Mouse (Mus musculus) midbrain, postnatal 0 days (tissue): ENCODE measurements around the gene Sgo2a. TPM values are rescaled to one million over a fixed set of nuclear protein-coding genes. Genes with fewer than 3 reads are reported as not detected.

Experiments used
- ATAC-seq: fragments of 200-750 bp; cut with Nextera tagmentation; 2 replicates; pipeline ENCODE4 v1.8.0; 2017; ENCODE audit warnings: moderate number of reproducible peaks, mild to moderate bottlenecking, moderate TSS enrichment, moderate library complexity; ENCODE audit not compliant: low FRiP score
- DNase-seq: peaks from one replicate; pipeline ENCODE4 v3.0.0-alpha.2; 2015; ENCODE audit warnings: low spot score
- H3K27ac ChIP-seq: fragments of 300-500 bp; sonication (generic); 2 replicates; pipeline ENCODE4 v1.5.1; 2014; ENCODE audit warnings: low read depth, mild to moderate bottlenecking, low read length, mixed read lengths
- H3K27me3 ChIP-seq: fragments of 300-500 bp; sonication (generic); 2 replicates; pipeline ENCODE4 v1.6.1; 2014; ENCODE audit warnings: low read length, control low read depth, mixed read lengths; ENCODE audit not compliant: insufficient read depth
- H3K36me3 ChIP-seq: fragments of 300-500 bp; sonication (generic); 2 replicates; pipeline ENCODE4 v1.6.1; 2014; ENCODE audit warnings: low read length, control low read depth, mixed read lengths; ENCODE audit not compliant: insufficient read depth
- H3K4me1 ChIP-seq: fragments of 300-500 bp; sonication (generic); 2 replicates; pipeline ENCODE4 v1.6.1; 2014; ENCODE audit warnings: mild to moderate bottlenecking, control low read depth, antibody characterized with exemption, low read length, mixed read lengths; ENCODE audit not compliant: insufficient read depth
- H3K4me2 ChIP-seq: fragments of 300-500 bp; sonication (generic); 2 replicates; pipeline ENCODE4 v1.6.1; 2014; ENCODE audit warnings: low read depth, mild to moderate bottlenecking, low read length, mixed read lengths; ENCODE audit not compliant: poor library complexity, severe bottlenecking
- H3K4me3 ChIP-seq: fragments of 300-500 bp; sonication (generic); 2 replicates; pipeline ENCODE4 v1.5.1; 2014; ENCODE audit warnings: low read depth, mild to moderate bottlenecking, low read length, moderate library complexity
- H3K9ac ChIP-seq: fragments of 300-500 bp; sonication (generic); replicated peaks from 2 replicates; pipeline ENCODE4 v1.6.1; 2014; ENCODE audit warnings: mild to moderate bottlenecking, low read length, moderate library complexity, mixed read lengths; ENCODE audit not compliant: poor library complexity, severe bottlenecking
- H3K9me3 ChIP-seq: fragments of 300-500 bp; sonication (generic); 2 replicates; pipeline ENCODE4 v1.6.1; 2016; ENCODE audit warnings: low read length, control low read depth
- CTCF ChIP-seq: IDR thresholded peaks from 2 replicates; pipeline ENCODE4 v1.5.1; 2016; ENCODE audit warnings: antibody characterized with exemption, mild to moderate bottlenecking
- WGBS: fragments of 180-500 bp; shearing (Covaris S2); extraction: QIAGEN DNeasy Blood & Tissue Kit; methylation state at CpG from one replicate; pipeline ENCODE4 v1.1.7; 2014; 5-methylcytosine and 5-hydroxymethylcytosine counted together
- polyA plus RNA-seq: library from polyadenylated mRNA; unstranded; fragments of >200 nt; fragmentation: Nextera tagmentation; extraction: Ambion mirVana; gene quantifications from 2 replicates; pipeline ENCODE4 v1.2.1, GENCODE M21; 2015
- total RNA-seq: library from RNA; depleted of rRNA; stranded (reverse); fragments of >200 nt; gene quantifications from 2 replicates; pipeline ENCODE4 v1.2.3, GENCODE M21; 2014; rRNA removed

Sgo2a gene
- total and polyA plus RNA-seq, 2 experiments from 2014 or later, result 1.4 to 3.1 TPM

GRCm38 (mm10) chr1:58071006-58071405, 75.2 kb downstream of the Sgo2a start:
- WGBS, result 83% methylated on average over 9 of the region's 9 CpGs

GRCm38 (mm10) chr1:58071509-58071908, 75.7 kb downstream of the Sgo2a start:
- no peaks in the 10 kb centered on the region for H3K4me1 ChIP-seq
- no peak for ATAC-seq
- 90% methylated on average over 1 of the region's 1 CpGs for WGBS

More at GRCm38 (mm10) chr1:58071006-58071405, 75.2 kb downstream of the Sgo2a start:
- Histone ChIP-seq H3K27ac (no peak overlapping the region), H3K4me2 (no peak overlapping the region), H3K9me3 (no peaks in the 10 kb centered on the region), H3K36me3 (no peaks in the 10 kb centered on the region), H3K4me3 (no peak overlapping the region), H3K4me1 (no peaks in the 10 kb centered on the region), H3K27me3 (no peaks in the 10 kb centered on the region), H3K9ac (no peak overlapping the region)
- TF ChIP-seq CTCF, result no peak
- no peak for ATAC-seq
- no peak for DNase-seq

GRCm38 (mm10) chr1:58072416-58072815, 76.6 kb downstream of the Sgo2a start:
- no peak for ATAC-seq

More at GRCm38 (mm10) chr1:58071509-58071908, 75.7 kb downstream of the Sgo2a start:
- H3K27ac ChIP-seq, result no peak overlapping the region
- H3K4me3 ChIP-seq, result no peak overlapping the region
- no peak for TF ChIP-seq CTCF
- H3K4me2 ChIP-seq, result no peak overlapping the region
- no peaks in the 10 kb centered on the region for H3K9me3 ChIP-seq
- DNase-seq, result no peak
- H3K27me3 ChIP-seq, result no peaks in the 10 kb centered on the region
- no peak overlapping the region for H3K9ac ChIP-seq
- no peaks in the 10 kb centered on the region for H3K36me3 ChIP-seq

GRCm38 (mm10) chr1:58072991-58073730, 77.4 kb downstream of the Sgo2a start:
- Histone ChIP-seq H3K4me1 (no peaks in the 10 kb centered on the region), H3K9ac (no peak overlapping the region), H3K36me3 (no peaks in the 10 kb centered on the region), H3K27me3 (no peaks in the 10 kb centered on the region), H3K27ac (no peak overlapping the region), H3K9me3 (no peaks in the 10 kb centered on the region), H3K4me2 (no peak overlapping the region), H3K4me3 (no peak overlapping the region)
- ATAC-seq, result no peak
- 73% methylated on average over 12 of the region's 12 CpGs for WGBS
- no peak for TF ChIP-seq CTCF
- no peak for DNase-seq

More at GRCm38 (mm10) chr1:58072416-58072815, 76.6 kb downstream of the Sgo2a start:
- no peak overlapping the region for H3K9ac ChIP-seq
- H3K9me3 ChIP-seq, result no peaks in the 10 kb centered on the region
- no peak for TF ChIP-seq CTCF
- H3K4me3 ChIP-seq, result no peak overlapping the region
- no peaks in the 10 kb centered on the region for H3K36me3 ChIP-seq
- no peaks in the 10 kb centered on the region for H3K4me1 ChIP-seq
- H3K27me3 ChIP-seq, result no peaks in the 10 kb centered on the region
- 86% methylated on average over 2 of the region's 2 CpGs for WGBS
- no peak overlapping the region for H3K4me2 ChIP-seq
- H3K27ac ChIP-seq, result no peak overlapping the region
- no peak for DNase-seq

- Histone ChIP-seq H3K9me3 (no peaks in the 10 kb centered on the region), H3K27me3 (no peaks in the 10 kb centered on the region), H3K4me1 (no peaks in the 10 kb centered on the region), H3K9ac (no peak overlapping the region), H3K4me2 (no peak overlapping the region), H3K36me3 (no peaks in the 10 kb centered on the region), H3K27ac (no peak overlapping the region), H3K4me3 (no peak overlapping the region)
- no peak for TF ChIP-seq CTCF
- WGBS, result 87% methylated on average over 2 of the region's 2 CpGs
- ATAC-seq (no peak), DNase-seq (no peak)
These were observed 78.5 kb downstream of the Sgo2a start for GRCm38 (mm10) chr1:58074266-58074665.

Other genes starting within 250 kb of the Sgo2a start
- 34.8 and 36.2 TPM in 2 replicates for gene Spats2l, start 221.8 kb upstream of the Sgo2a start, total RNA-seq
- 74.7 and 80.4 TPM in 2 replicates for gene Spats2l, start 221.8 kb upstream of the Sgo2a start, polyA plus RNA-seq
- 40.7 and 52.3 TPM in 2 replicates for gene Kctd18, start 23.0 kb downstream of the Sgo2a start, total RNA-seq
- gene Kctd18, start 23.0 kb downstream of the Sgo2a start, polyA plus RNA-seq, result 29.3 and 29.8 TPM in 2 replicates
- gene Aox1, start 34.0 kb downstream of the Sgo2a start, total RNA-seq, result 0.38 and 0.60 TPM in 2 replicates
- gene Aox1, start 34.0 kb downstream of the Sgo2a start, polyA plus RNA-seq, result 0.30 and 0.34 TPM in 2 replicates
- gene Aox3, start 117.2 kb downstream of the Sgo2a start, total RNA-seq, result 0.09 TPM in 1 of 2 replicates, not detected in the other
- gene Aox3, start 117.2 kb downstream of the Sgo2a start, polyA plus RNA-seq, result 0.12 and 0.37 TPM in 2 replicates
- gene Aox4, start 214.4 kb downstream of the Sgo2a start, total RNA-seq, result 0.05 and 0.71 TPM in 2 replicates
- gene Aox4, start 214.4 kb downstream of the Sgo2a start, polyA plus RNA-seq, result 0.21 and 0.45 TPM in 2 replicates